Mouse (Mus musculus): ENCODE results near the gene Cryzl1. TPM values are rescaled to one million over a fixed set of nuclear protein-coding genes. Genes with fewer than 3 reads are reported as not detected.

The Cryzl1 gene
- total RNA-seq, 2 experiments from 2014 or later: 35.0 to 47.0 TPM

GRCm38 (mm10) chr16:91640171-91640570 lies 88.6 kb downstream of the Cryzl1 start:
- DNase-seq: no peak

- DNase-seq: no peak
Observed at GRCm38 (mm10) chr16:91639636-91640035, 89.1 kb downstream of the Cryzl1 start.

Other genes starting within 250 kb of the Cryzl1 start
- 10 to 100 TPM; 71.2 to 85.3 TPM for gene Ifnar1, start 243.7 kb downstream of the Cryzl1 start, total RNA-seq (2021)
- gene Ifngr2, start 181.9 kb downstream of the Cryzl1 start, total RNA-seq (2021): 10 to 100 TPM; 27.5 to 31.9 TPM
- 10 to 100 TPM; 33.8 to 38.3 TPM for gene Tmem50b, start 131.2 kb downstream of the Cryzl1 start, total RNA-seq (2021)
- 10 to 100 TPM; 10.9 to 15.4 TPM for gene Dnajc28, start 109.9 kb downstream of the Cryzl1 start, total RNA-seq (2021)
- gene Gart, start 82.0 kb downstream of the Cryzl1 start, total RNA-seq (2021): 10 to 100 TPM; 93.3 to 94.2 TPM
- gene Son, start 81.5 kb downstream of the Cryzl1 start, total RNA-seq (2021): 100 to 1,000 TPM; 169 to 238 TPM
- 10 to 100 TPM in 1 of 2 experiments, 1 to 10 TPM in 1; 8.4 to 11.6 TPM for gene Donson, start 40.2 kb downstream of the Cryzl1 start, total RNA-seq (2021)
- 10 to 100 TPM; 31.7 to 52.0 TPM for gene Itsn1, start 306 bp upstream of the Cryzl1 start, total RNA-seq (2021)